Mouse (Mus musculus): ENCODE measurements around the gene Gm10273. TPM values are rescaled to one million over a fixed set of nuclear protein-coding genes. Genes with fewer than 3 reads are reported as not detected.
"Not testable (repeated sequence)": the region's sequence is repeated elsewhere in the genome, so short reads cannot be mapped to it uniquely, and the experiment has no call there.

Gm10273 gene
- 3.5 and 4.8 TPM in 2 replicates for polyA plus RNA-seq (2012; rRNA removed)
- polyA plus RNA-seq (2014; fragmentation: Nextera tagmentation; extraction: Ambion mirVana) = 8.0 and 15.6 TPM in 2 replicates

DNA sequence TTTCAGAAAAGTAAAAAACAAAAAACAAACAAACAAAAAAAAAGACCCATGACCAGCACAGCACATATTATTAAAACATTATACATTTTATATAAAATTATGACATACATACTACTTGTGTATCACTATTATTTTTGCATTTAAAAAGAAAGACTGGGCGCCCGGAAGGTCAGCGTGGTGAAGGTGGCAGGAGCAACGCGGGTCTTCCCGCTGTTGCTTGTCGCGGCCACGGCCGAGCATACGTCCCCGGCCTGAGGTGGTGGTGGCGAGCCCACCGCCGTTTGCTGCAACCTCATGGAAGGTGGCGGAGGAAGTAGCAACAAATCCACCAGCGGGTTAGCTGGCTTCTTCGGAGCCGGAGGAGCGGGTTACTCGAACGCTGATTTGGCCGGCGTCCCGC, at the start of gene Gm10273:
TSS of gene Gm10273 (plus strand) at position 172 of the 400 bp plus-strand sequence.
- H3K4me1 ChIP-seq (replicated peaks; ENCODE audit: control insufficient read depth in 2 of 2, insufficient read depth in 2 of 2, low read length in 1 of 2); H3K9me3 ChIP-seq (ENCODE audit: control insufficient read depth, low read length); H3K27me3 ChIP-seq (ENCODE audit: control insufficient read depth, insufficient read depth, low read length); H3K9ac ChIP-seq (replicated peaks); H3K27ac ChIP-seq; H3K36me3 ChIP-seq (replicated peaks; ENCODE audit: control insufficient read depth, insufficient read depth, low read depth); DNase-seq (ENCODE audit: low read depth in 3 of 3, low spot score in 3 of 3); ATAC-seq (ENCODE audit: insufficient read depth); H3K4me3 ChIP-seq (ENCODE audit: insufficient read depth in 1 of 2, low read depth in 2 of 2, low read length in 2 of 2); H3K4me2 ChIP-seq (ENCODE audit: low read depth): not testable (repeated sequence)
- WGBS (ENCODE audit: insufficient replicate concordance) = 89% methylated on average over 11 of the region's 25 CpGs

DNA sequence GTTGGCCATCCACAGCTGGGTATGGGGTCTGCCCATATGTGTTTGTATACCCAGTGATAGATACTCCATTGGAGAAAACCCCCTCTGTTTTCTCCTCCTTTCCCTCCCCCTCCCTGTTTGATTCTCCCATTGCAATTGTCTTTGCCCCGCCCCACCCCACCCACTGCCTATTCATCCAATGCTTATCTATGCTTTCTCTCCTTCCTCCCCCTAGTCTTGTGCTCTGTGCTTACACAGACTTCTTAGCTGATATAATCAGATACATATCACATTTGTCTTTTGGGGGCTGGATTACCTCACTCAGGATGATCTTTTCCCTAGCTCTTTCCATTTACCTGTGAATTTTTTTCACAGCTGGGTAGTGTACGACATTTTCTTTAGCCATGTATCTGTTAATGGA, 48.9 kb upstream of the Gm10273 start:
- TF ChIP-seq EP300 (IDR thresholded peaks at IDR 0.05; ENCODE audit: low read depth) = peak; percentile 19; the same call in 1 of the 2 replicates
- no peak for TF ChIP-seq CTCF (IDR thresholded peaks at IDR 0.05; ENCODE audit: low read depth)
- no peak for ATAC-seq (ENCODE audit: insufficient read depth)
- WGBS (ENCODE audit: insufficient replicate concordance) = 36% methylated on average over 2 of the region's 2 CpGs

DNA sequence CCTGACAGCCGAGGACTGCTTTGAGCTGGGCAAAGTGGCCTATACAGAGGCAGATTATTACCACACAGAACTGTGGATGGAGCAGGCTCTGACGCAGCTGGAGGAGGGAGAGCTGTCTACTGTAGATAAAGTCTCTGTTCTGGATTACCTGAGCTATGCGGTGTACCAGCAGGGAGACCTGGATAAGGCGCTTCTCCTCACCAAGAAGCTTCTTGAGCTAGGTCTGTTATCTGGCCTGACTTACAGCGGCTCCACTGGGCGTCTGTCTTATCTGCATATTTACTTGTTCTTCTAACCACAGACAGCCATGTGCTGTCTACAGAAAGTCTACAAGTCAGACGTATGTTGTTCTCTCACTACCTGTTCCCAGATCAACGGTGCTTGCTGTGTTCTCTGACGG, 47.2 kb upstream of the Gm10273 start:
- Histone ChIP-seq H3K27ac (peak overlapping the region; percentile 78), H3K4me2 (ENCODE audit: low read depth) (peak overlapping the region; percentile 47), H3K4me3 (ENCODE audit: insufficient read depth in 1 of 2, low read depth in 2 of 2, low read length in 2 of 2) (no peak overlapping the region), H3K27me3 (ENCODE audit: control insufficient read depth, insufficient read depth, low read length) (no peaks in the 10 kb centered on the region), H3K36me3 (replicated peaks; ENCODE audit: control insufficient read depth, insufficient read depth, low read depth) (peaks cover 33% of the 10 kb centered on the region), H3K9ac (replicated peaks) (no peak overlapping the region), H3K9me3 (ENCODE audit: control insufficient read depth, low read length) (no peaks in the 10 kb centered on the region), H3K4me1 (replicated peaks; ENCODE audit: control insufficient read depth in 2 of 2, insufficient read depth in 2 of 2, low read length in 1 of 2) (peaks cover 33 to 35% of the 10 kb centered on the region in 2 experiments)
- peak; percentile 80 to 83 (median 81) for DNase-seq (ENCODE audit: low read depth in 3 of 3, low spot score in 3 of 3)
- 20% methylated on average over 9 of the region's 9 CpGs for WGBS (ENCODE audit: insufficient replicate concordance)
- peak; percentile 95 for TF ChIP-seq EP300 (IDR thresholded peaks at IDR 0.05; ENCODE audit: low read depth)
- no peak for TF ChIP-seq CTCF (IDR thresholded peaks at IDR 0.05; ENCODE audit: low read depth)
- peak; percentile 99 for ATAC-seq (ENCODE audit: insufficient read depth)

More for the DNA sequence above, 48.9 kb upstream of the Gm10273 start:
- Histone ChIP-seq H3K27me3 (ENCODE audit: control insufficient read depth, insufficient read depth, low read length) (no peaks in the 10 kb centered on the region), H3K4me2 (ENCODE audit: low read depth) (no peak overlapping the region), H3K36me3 (replicated peaks; ENCODE audit: control insufficient read depth, insufficient read depth, low read depth) (peaks cover 28% of the 10 kb centered on the region), H3K4me1 (replicated peaks; ENCODE audit: control insufficient read depth in 2 of 2, insufficient read depth in 2 of 2, low read length in 1 of 2) (peaks cover 33 to 35% of the 10 kb centered on the region in 2 experiments), H3K9me3 (ENCODE audit: control insufficient read depth, low read length) (no peaks in the 10 kb centered on the region), H3K4me3 (ENCODE audit: insufficient read depth in 1 of 2, low read depth in 2 of 2, low read length in 2 of 2) (no peak overlapping the region), H3K27ac (peak overlapping the region; percentile 24), H3K9ac (replicated peaks) (no peak overlapping the region; the same call in 1 of the 2 replicates)
- peak in 1 of 3 experiments; percentile 30 for DNase-seq (ENCODE audit: low read depth in 3 of 3, low spot score in 3 of 3)

DNA sequence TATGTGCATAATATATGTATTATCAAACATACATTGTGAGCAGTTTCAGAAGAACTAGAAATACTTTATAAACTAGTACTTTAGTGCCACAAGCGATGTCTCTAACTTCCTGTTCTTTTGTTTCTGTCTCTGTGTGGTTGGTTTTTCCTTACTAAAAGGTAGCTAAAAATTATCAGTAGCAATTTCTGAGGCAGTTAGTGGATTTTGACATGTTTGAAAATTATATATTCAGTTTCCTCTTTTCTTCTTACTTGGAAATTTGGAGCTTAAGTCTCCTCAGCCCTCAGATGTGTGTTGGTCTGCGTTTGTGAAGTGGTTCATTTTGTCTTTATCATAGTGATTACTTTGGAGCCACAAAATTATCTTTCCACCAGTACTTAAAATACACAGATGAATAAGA, 45.9 kb upstream of the Gm10273 start:
- no peak overlapping the region for H3K9ac ChIP-seq (replicated peaks)
- WGBS (ENCODE audit: insufficient replicate concordance) = 51% methylated on average over 2 of the region's 2 CpGs
- ATAC-seq (ENCODE audit: insufficient read depth) = no peak
- no peaks in the 10 kb centered on the region for H3K9me3 ChIP-seq (ENCODE audit: control insufficient read depth, low read length)
- no peak overlapping the region for H3K4me2 ChIP-seq (ENCODE audit: low read depth)
- no peak for DNase-seq (ENCODE audit: low read depth in 3 of 3, low spot score in 3 of 3)
- no peak overlapping the region for H3K4me3 ChIP-seq (ENCODE audit: insufficient read depth in 1 of 2, low read depth in 2 of 2, low read length in 2 of 2)
- TF ChIP-seq CTCF (IDR thresholded peaks at IDR 0.05; ENCODE audit: low read depth) (no peak), EP300 (IDR thresholded peaks at IDR 0.05; ENCODE audit: low read depth) (no peak)
- no peak overlapping the region for H3K27ac ChIP-seq
- peaks cover 31% of the 10 kb centered on the region for H3K36me3 ChIP-seq (replicated peaks; ENCODE audit: control insufficient read depth, insufficient read depth, low read depth)
- peaks cover 33 to 35% of the 10 kb centered on the region in 2 experiments for H3K4me1 ChIP-seq (replicated peaks; ENCODE audit: control insufficient read depth in 2 of 2, insufficient read depth in 2 of 2, low read length in 1 of 2)
- no peaks in the 10 kb centered on the region for H3K27me3 ChIP-seq (ENCODE audit: control insufficient read depth, insufficient read depth, low read length)

DNA sequence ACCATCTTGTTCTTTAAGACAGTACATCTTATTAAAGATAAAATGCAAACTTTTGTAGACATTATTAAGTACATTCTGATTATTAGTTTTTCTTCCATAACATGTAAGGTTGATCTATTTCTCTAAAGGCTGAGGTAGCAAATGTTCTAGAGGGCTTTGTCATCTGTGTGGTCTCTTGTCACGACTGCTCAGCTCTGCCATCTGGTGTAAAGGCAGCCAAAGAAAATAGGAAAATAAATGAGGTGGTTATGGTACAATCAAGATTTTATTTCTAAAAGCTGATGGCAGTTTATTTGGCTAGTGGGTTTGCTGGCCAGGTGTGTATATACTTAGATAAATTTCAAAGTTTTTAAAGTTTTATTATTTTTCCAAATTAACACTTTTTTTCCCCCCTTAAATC, 42.4 kb upstream of the Gm10273 start:
- TF ChIP-seq EP300 (IDR thresholded peaks at IDR 0.05; ENCODE audit: low read depth) (no peak), CTCF (IDR thresholded peaks at IDR 0.05; ENCODE audit: low read depth) (no peak; the same call in 1 of the 2 replicates)
- H3K36me3 ChIP-seq (replicated peaks; ENCODE audit: control insufficient read depth, insufficient read depth, low read depth) = peaks cover 32% of the 10 kb centered on the region
- DNase-seq (ENCODE audit: low read depth in 3 of 3, low spot score in 3 of 3) (no peak), ATAC-seq (ENCODE audit: insufficient read depth) (no peak)
- H3K4me2 ChIP-seq (ENCODE audit: low read depth) = no peak overlapping the region
- no peak overlapping the region for H3K27ac ChIP-seq
- no peaks in the 10 kb centered on the region for H3K9me3 ChIP-seq (ENCODE audit: control insufficient read depth, low read length)
- no peak overlapping the region for H3K9ac ChIP-seq (replicated peaks)
- H3K4me1 ChIP-seq (replicated peaks; ENCODE audit: control insufficient read depth in 2 of 2, insufficient read depth in 2 of 2, low read length in 1 of 2) = peaks cover 9 to 13% of the 10 kb centered on the region in 2 experiments
- no peak overlapping the region for H3K4me3 ChIP-seq (ENCODE audit: insufficient read depth in 1 of 2, low read depth in 2 of 2, low read length in 2 of 2)
- no peaks in the 10 kb centered on the region for H3K27me3 ChIP-seq (ENCODE audit: control insufficient read depth, insufficient read depth, low read length)
- 65% methylated on average over 1 of the region's 1 CpGs for WGBS (ENCODE audit: insufficient replicate concordance)
